Mouse (Mus musculus): Measurements from ENCODE around the gene Sh3rf3. TPM values are rescaled to one million over a fixed set of nuclear protein-coding genes. Genes with fewer than 3 reads are reported as not detected.

Sh3rf3 gene
- polyA plus RNA-seq, 1 experiment from 2014 or later = 0.04 TPM

- no peak overlapping the region for H3K27ac ChIP-seq (ENCODE audit: low read length)
- no peaks in the 10 kb centered on the region for H3K4me1 ChIP-seq (ENCODE audit: control insufficient read depth, low read depth, low read length)
- no peak overlapping the region for H3K4me3 ChIP-seq (ENCODE audit: low read depth, low read length)
- H3K4me2 ChIP-seq (ENCODE audit: low read depth, low read length) = no peak overlapping the region
- no peaks in the 10 kb centered on the region for H3K36me3 ChIP-seq (ENCODE audit: control insufficient read depth, insufficient read depth)
- no peak overlapping the region for H3K9ac ChIP-seq (ENCODE audit: low read depth, low read length)
- no peaks in the 10 kb centered on the region for H3K27me3 ChIP-seq (ENCODE audit: control insufficient read depth, insufficient read depth, low read depth, low read length)
- ATAC-seq (ENCODE audit: low read depth) = no peak
- WGBS (ENCODE audit: insufficient replicate concordance) = 66% methylated on average over 2 of the region's 2 CpGs
- no peaks in the 10 kb centered on the region for H3K9me3 ChIP-seq (replicated peaks; ENCODE audit: control insufficient read depth, low read length)
These were observed 72.7 kb downstream of the Sh3rf3 start for GRCm38 (mm10) chr10:58885816-58886215.

GRCm38 (mm10) chr10:58890671-58891439 lies 77.7 kb downstream of the Sh3rf3 start:
- Histone ChIP-seq H3K9ac (ENCODE audit: low read depth, low read length) (no peak overlapping the region), H3K27me3 (ENCODE audit: control insufficient read depth, insufficient read depth, low read depth, low read length) (no peaks in the 10 kb centered on the region), H3K27ac (ENCODE audit: low read length) (no peak overlapping the region), H3K4me1 (ENCODE audit: control insufficient read depth, low read depth, low read length) (no peaks in the 10 kb centered on the region), H3K36me3 (ENCODE audit: control insufficient read depth, insufficient read depth) (no peaks in the 10 kb centered on the region), H3K4me3 (ENCODE audit: low read depth, low read length) (no peak overlapping the region), H3K4me2 (ENCODE audit: low read depth, low read length) (no peak overlapping the region), H3K9me3 (replicated peaks; ENCODE audit: control insufficient read depth, low read length) (no peaks in the 10 kb centered on the region)
- ATAC-seq (ENCODE audit: low read depth) = no peak
- WGBS (ENCODE audit: insufficient replicate concordance) = 52% methylated on average over 16 of the region's 16 CpGs

GRCm38 (mm10) chr10:58895431-58895830 lies 82.3 kb downstream of the Sh3rf3 start:
- H3K9me3 ChIP-seq (replicated peaks; ENCODE audit: control insufficient read depth, low read length) = no peaks in the 10 kb centered on the region
- H3K27me3 ChIP-seq (ENCODE audit: control insufficient read depth, insufficient read depth, low read depth, low read length) = no peaks in the 10 kb centered on the region
- H3K4me2 ChIP-seq (ENCODE audit: low read depth, low read length) = no peak overlapping the region
- WGBS (ENCODE audit: insufficient replicate concordance) = 67% methylated on average over 5 of the region's 5 CpGs
- no peak overlapping the region for H3K27ac ChIP-seq (ENCODE audit: low read length)
- ATAC-seq (ENCODE audit: low read depth) = no peak
- no peak overlapping the region for H3K4me3 ChIP-seq (ENCODE audit: low read depth, low read length)
- H3K36me3 ChIP-seq (ENCODE audit: control insufficient read depth, insufficient read depth) = no peaks in the 10 kb centered on the region
- H3K4me1 ChIP-seq (ENCODE audit: control insufficient read depth, low read depth, low read length) = no peaks in the 10 kb centered on the region
- H3K9ac ChIP-seq (ENCODE audit: low read depth, low read length) = no peak overlapping the region

GRCm38 (mm10) chr10:58897009-58897543 lies 83.9 kb downstream of the Sh3rf3 start:
- H3K36me3 ChIP-seq (ENCODE audit: control insufficient read depth, insufficient read depth) = no peaks in the 10 kb centered on the region
- WGBS (ENCODE audit: insufficient replicate concordance) = 42% methylated on average over 3 of the region's 3 CpGs
- H3K4me1 ChIP-seq (ENCODE audit: control insufficient read depth, low read depth, low read length) = no peaks in the 10 kb centered on the region
- H3K4me3 ChIP-seq (ENCODE audit: low read depth, low read length) = no peak overlapping the region
- no peaks in the 10 kb centered on the region for H3K27me3 ChIP-seq (ENCODE audit: control insufficient read depth, insufficient read depth, low read depth, low read length)
- no peak overlapping the region for H3K9ac ChIP-seq (ENCODE audit: low read depth, low read length)
- H3K9me3 ChIP-seq (replicated peaks; ENCODE audit: control insufficient read depth, low read length) = no peaks in the 10 kb centered on the region
- ATAC-seq (ENCODE audit: low read depth) = no peak
- H3K4me2 ChIP-seq (ENCODE audit: low read depth, low read length) = no peak overlapping the region
- no peak overlapping the region for H3K27ac ChIP-seq (ENCODE audit: low read length)

- no peaks in the 10 kb centered on the region for H3K36me3 ChIP-seq (ENCODE audit: control insufficient read depth, insufficient read depth)
- H3K27me3 ChIP-seq (ENCODE audit: control insufficient read depth, insufficient read depth, low read depth, low read length) = no peaks in the 10 kb centered on the region
- no peaks in the 10 kb centered on the region for H3K9me3 ChIP-seq (replicated peaks; ENCODE audit: control insufficient read depth, low read length)
- H3K4me1 ChIP-seq (ENCODE audit: control insufficient read depth, low read depth, low read length) = no peaks in the 10 kb centered on the region
- WGBS (ENCODE audit: insufficient replicate concordance) = 30% methylated on average over 6 of the region's 6 CpGs
- no peak overlapping the region for H3K4me3 ChIP-seq (ENCODE audit: low read depth, low read length)
- H3K9ac ChIP-seq (ENCODE audit: low read depth, low read length) = no peak overlapping the region
- ATAC-seq (ENCODE audit: low read depth) = no peak
- no peak overlapping the region for H3K27ac ChIP-seq (ENCODE audit: low read length)
- no peak overlapping the region for H3K4me2 ChIP-seq (ENCODE audit: low read depth, low read length)
These were observed 92.1 kb downstream of the Sh3rf3 start for GRCm38 (mm10) chr10:58905253-58905652.

GRCm38 (mm10) chr10:58907001-58907443 lies 93.9 kb downstream of the Sh3rf3 start:
- 67% methylated on average over 5 of the region's 5 CpGs for WGBS (ENCODE audit: insufficient replicate concordance)
- no peak for ATAC-seq (ENCODE audit: low read depth)
- H3K4me1 ChIP-seq (ENCODE audit: control insufficient read depth, low read depth, low read length) = no peaks in the 10 kb centered on the region

GRCm38 (mm10) chr10:58908451-58908850 lies 95.3 kb downstream of the Sh3rf3 start:
- no peaks in the 10 kb centered on the region for H3K27me3 ChIP-seq (ENCODE audit: control insufficient read depth, insufficient read depth, low read depth, low read length)
- H3K4me3 ChIP-seq (ENCODE audit: low read depth, low read length) = no peak overlapping the region
- no peaks in the 10 kb centered on the region for H3K36me3 ChIP-seq (ENCODE audit: control insufficient read depth, insufficient read depth)
- H3K9ac ChIP-seq (ENCODE audit: low read depth, low read length) = no peak overlapping the region
- WGBS (ENCODE audit: insufficient replicate concordance) = 64% methylated on average over 8 of the region's 8 CpGs
- no peaks in the 10 kb centered on the region for H3K9me3 ChIP-seq (replicated peaks; ENCODE audit: control insufficient read depth, low read length)
- no peak for ATAC-seq (ENCODE audit: low read depth)
- H3K4me2 ChIP-seq (ENCODE audit: low read depth, low read length) = no peak overlapping the region
- H3K27ac ChIP-seq (ENCODE audit: low read length) = no peak overlapping the region
- no peaks in the 10 kb centered on the region for H3K4me1 ChIP-seq (ENCODE audit: control insufficient read depth, low read depth, low read length)

More at GRCm38 (mm10) chr10:58907001-58907443, 93.9 kb downstream of the Sh3rf3 start:
- H3K27ac ChIP-seq (ENCODE audit: low read length) = no peak overlapping the region
- H3K36me3 ChIP-seq (ENCODE audit: control insufficient read depth, insufficient read depth) = no peaks in the 10 kb centered on the region
- no peaks in the 10 kb centered on the region for H3K9me3 ChIP-seq (replicated peaks; ENCODE audit: control insufficient read depth, low read length)
- H3K4me2 ChIP-seq (ENCODE audit: low read depth, low read length) = no peak overlapping the region
- H3K4me3 ChIP-seq (ENCODE audit: low read depth, low read length) = no peak overlapping the region
- H3K27me3 ChIP-seq (ENCODE audit: control insufficient read depth, insufficient read depth, low read depth, low read length) = no peaks in the 10 kb centered on the region
- no peak overlapping the region for H3K9ac ChIP-seq (ENCODE audit: low read depth, low read length)

GRCm38 (mm10) chr10:58915301-58916245 lies 102.4 kb downstream of the Sh3rf3 start:
- Histone ChIP-seq H3K4me2 (ENCODE audit: low read depth, low read length) (no peak overlapping the region), H3K4me1 (ENCODE audit: control insufficient read depth, low read depth, low read length) (no peaks in the 10 kb centered on the region), H3K4me3 (ENCODE audit: low read depth, low read length) (no peak overlapping the region), H3K27me3 (ENCODE audit: control insufficient read depth, insufficient read depth, low read depth, low read length) (no peaks in the 10 kb centered on the region), H3K9ac (ENCODE audit: low read depth, low read length) (no peak overlapping the region), H3K9me3 (replicated peaks; ENCODE audit: control insufficient read depth, low read length) (no peaks in the 10 kb centered on the region), H3K36me3 (ENCODE audit: control insufficient read depth, insufficient read depth) (no peaks in the 10 kb centered on the region), H3K27ac (ENCODE audit: low read length) (no peak overlapping the region)
- 55% methylated on average over 8 of the region's 8 CpGs for WGBS (ENCODE audit: insufficient replicate concordance)
- ATAC-seq (ENCODE audit: low read depth) = no peak

Measured in liver, embryonic 16.5 days (tissue).